Mouse (Mus musculus) embryonic fibroblast, embryonic 13.5 days (primary cell): Measurements from ENCODE around the gene Zbtb48.

Source experiments
- CTCF ChIP-seq: IDR thresholded peaks from 2 replicates; pipeline ENCODE4 v1.5.1; 2011; ENCODE audit warnings: mild to moderate bottlenecking, control low read depth, low read length, moderate library complexity, borderline replicate concordance; ENCODE audit not compliant: insufficient read depth
- POLR2A ChIP-seq: IDR thresholded peaks from 2 replicates; pipeline ENCODE4 v1.6.1; 2011; ENCODE audit warnings: low read depth, mild to moderate bottlenecking, control low read depth, low read length, moderate library complexity

DNA sequence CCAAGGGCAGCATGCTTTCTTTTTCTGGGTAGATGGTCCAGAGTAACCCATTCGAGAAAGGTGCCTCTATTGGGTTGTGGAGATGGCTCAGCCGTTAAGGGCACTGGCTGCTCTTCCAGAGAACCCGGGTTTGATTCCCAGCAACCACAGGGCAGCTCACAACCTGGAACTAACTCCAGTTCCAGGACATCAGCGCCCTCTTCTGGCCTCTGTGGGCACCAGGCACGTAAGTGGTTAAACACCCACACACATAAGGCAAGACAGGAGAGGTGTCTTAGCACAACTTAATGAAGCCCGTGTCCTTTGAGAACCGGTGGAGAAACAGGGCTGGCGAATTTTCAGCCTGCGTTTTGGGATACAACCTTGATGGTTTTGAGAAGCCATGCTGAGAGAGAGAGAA lies 47.1 kb upstream of the Zbtb48 start:
- TF ChIP-seq CTCF (no peak), POLR2A (no peak)
